Mouse (Mus musculus) kidney, embryonic 14.5 days (tissue): ENCODE data around the gene Tnfrsf9. TPM values are rescaled to one million over a fixed set of nuclear protein-coding genes. Genes with fewer than 3 reads are reported as not detected.

ENCODE experiments used
- ATAC-seq: fragments of 200-750 bp; cut with Nextera tagmentation; 2 replicates; pipeline ENCODE4 v1.8.0; 2017; ENCODE audit warnings: moderate number of reproducible peaks, mild to moderate bottlenecking, moderate TSS enrichment, moderate library complexity; ENCODE audit not compliant: low FRiP score, low TSS enrichment
- H3K27ac ChIP-seq: fragments of 300-500 bp; sonication (generic); 2 replicates; pipeline ENCODE4 v1.5.1; 2014; ENCODE audit warnings: low read depth, mild to moderate bottlenecking, low read length, moderate library complexity, mixed read lengths
- H3K27me3 ChIP-seq: fragments of 300-500 bp; sonication (generic); 2 replicates; pipeline ENCODE4 v1.6.1; 2014; ENCODE audit warnings: mild to moderate bottlenecking, low read length; ENCODE audit not compliant: control insufficient read depth, insufficient read depth
- H3K36me3 ChIP-seq: fragments of 300-500 bp; sonication (generic); 2 replicates; pipeline ENCODE4 v1.6.1; 2014; ENCODE audit warnings: low read length, mixed read lengths; ENCODE audit not compliant: control insufficient read depth, insufficient read depth
- H3K4me1 ChIP-seq: fragments of 300-500 bp; sonication (generic); 2 replicates; pipeline ENCODE4 v1.6.1; 2014; ENCODE audit warnings: low read length, mixed read lengths; ENCODE audit not compliant: control insufficient read depth, insufficient read depth
- H3K4me2 ChIP-seq: fragments of 300-500 bp; sonication (generic); replicated peaks from 2 replicates; pipeline ENCODE4 v1.6.1; 2014; ENCODE audit warnings: low read depth, mild to moderate bottlenecking, low read length
- H3K4me3 ChIP-seq: fragments of 300-500 bp; sonication (generic); 2 replicates; pipeline ENCODE4 v1.5.1; 2014; ENCODE audit warnings: mild to moderate bottlenecking, low read length
- H3K9ac ChIP-seq: fragments of 300-500 bp; sonication (generic); 2 replicates; pipeline ENCODE4 v1.6.1; 2014; ENCODE audit warnings: low read depth, mild to moderate bottlenecking, low read length, moderate library complexity
- H3K9me3 ChIP-seq: fragments of 300-500 bp; sonication (generic); 2 replicates; pipeline ENCODE4 v1.6.1; 2016; ENCODE audit warnings: low read length; ENCODE audit not compliant: control insufficient read depth
- WGBS: fragments of 180-500 bp; shearing (Covaris S2); extraction: QIAGEN DNeasy Blood & Tissue Kit; methylation state at CpG from one replicate; pipeline ENCODE4 v1.1.7; 2014; 5-methylcytosine and 5-hydroxymethylcytosine counted together
- polyA plus RNA-seq: library from polyadenylated mRNA; unstranded; fragments of >200 nt; fragmentation: Nextera tagmentation; extraction: Ambion mirVana; gene quantifications from 2 replicates; pipeline ENCODE4 v1.2.1, GENCODE M21; 2014

Gene Tnfrsf9
- polyA plus RNA-seq, 1 experiment from 2014 or later: 0.39 TPM

DNA sequence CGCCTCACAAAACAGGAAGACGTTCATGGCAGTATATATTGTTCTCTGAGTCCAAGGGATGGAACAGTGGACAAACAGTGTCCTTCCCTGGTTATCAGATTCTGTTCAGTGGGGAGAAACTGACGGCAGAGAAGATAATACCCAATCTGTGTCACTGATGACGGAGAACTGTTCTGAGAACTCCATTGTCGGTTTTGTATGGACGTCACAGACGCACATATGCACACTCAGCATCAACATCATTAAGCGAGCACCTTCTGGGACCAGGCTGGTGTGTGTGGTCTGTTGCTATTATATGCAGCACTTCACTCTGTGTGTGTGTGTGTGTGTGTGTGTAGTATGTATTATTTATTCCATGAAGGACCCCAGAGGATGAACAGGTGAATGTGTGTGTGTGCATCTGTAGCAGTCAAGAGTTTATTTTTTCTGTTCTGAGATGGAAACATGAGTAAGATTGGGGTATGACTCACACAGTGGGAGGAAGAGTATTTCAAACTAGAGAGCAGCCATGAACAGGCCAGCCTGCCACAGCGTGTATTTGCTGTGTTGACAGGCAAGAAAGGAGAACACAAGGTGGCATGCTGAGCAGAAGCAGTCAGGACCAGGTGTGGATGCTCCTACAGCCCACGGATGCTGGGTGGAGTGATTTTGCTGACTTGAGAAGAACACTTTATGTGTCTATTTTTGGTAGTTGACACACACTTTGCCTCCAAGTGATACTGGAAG lies 982 bp downstream of the Tnfrsf9 start:
- Histone ChIP-seq H3K36me3 (no peaks in the 10 kb centered on the region), H3K4me1 (peaks cover 3% of the 10 kb centered on the region; the same call in 1 of the 2 replicates), H3K4me3 (peak overlapping the region; percentile 63), H3K9ac (peak overlapping the region; percentile 73), H3K9me3 (no peaks in the 10 kb centered on the region), H3K27me3 (no peaks in the 10 kb centered on the region), H3K4me2 (peak overlapping the region; percentile 56), H3K27ac (peak overlapping the region; percentile 86; the same call in 1 of the 2 replicates)
- 67% methylated on average over 10 of the region's 10 CpGs for WGBS
- no peak for ATAC-seq

DNA sequence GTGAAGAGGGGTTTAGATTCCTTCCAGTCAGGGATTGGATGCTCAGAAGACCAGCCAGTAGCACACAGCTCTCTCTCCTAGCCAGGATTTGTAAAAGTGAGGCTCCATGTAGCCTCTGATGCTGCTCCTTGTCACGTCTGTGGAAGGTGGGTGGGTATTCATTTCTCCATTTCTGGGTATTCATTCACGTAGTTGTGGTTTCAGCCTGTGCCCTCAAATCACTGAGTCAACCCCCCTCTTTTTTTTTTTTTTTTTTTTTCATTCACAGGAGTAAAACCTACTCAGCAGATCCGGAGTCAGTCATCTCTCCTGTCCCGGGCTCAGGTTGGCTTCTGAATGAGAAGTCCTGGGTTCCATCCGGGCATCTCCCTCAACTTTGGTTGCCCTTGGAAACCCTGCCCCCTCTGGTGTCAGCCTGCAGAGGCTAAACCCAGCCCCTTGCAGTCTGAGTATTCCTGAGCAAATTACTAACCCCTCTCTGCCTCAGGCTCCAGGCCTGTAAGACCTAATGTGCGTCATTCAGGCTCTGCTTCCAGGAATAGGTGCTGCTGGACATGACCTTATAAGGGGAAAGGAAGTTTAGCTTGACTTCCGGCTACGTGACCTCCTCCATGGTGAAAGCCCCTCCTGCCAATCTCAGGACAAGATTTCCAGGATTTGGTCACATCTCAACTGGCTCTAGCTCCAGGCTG lies 3.1 kb downstream of the Tnfrsf9 start:
- no peaks in the 10 kb centered on the region for H3K36me3 ChIP-seq
- H3K4me2 ChIP-seq: no peak overlapping the region
- H3K4me1 ChIP-seq: peaks cover 9% of the 10 kb centered on the region
- H3K9me3 ChIP-seq: no peaks in the 10 kb centered on the region
- H3K4me3 ChIP-seq: no peak overlapping the region
- H3K9ac ChIP-seq: no peak overlapping the region
- H3K27me3 ChIP-seq: no peaks in the 10 kb centered on the region
- WGBS: 75% methylated on average over 8 of the region's 8 CpGs
- no peak for ATAC-seq
- no peak overlapping the region for H3K27ac ChIP-seq

DNA sequence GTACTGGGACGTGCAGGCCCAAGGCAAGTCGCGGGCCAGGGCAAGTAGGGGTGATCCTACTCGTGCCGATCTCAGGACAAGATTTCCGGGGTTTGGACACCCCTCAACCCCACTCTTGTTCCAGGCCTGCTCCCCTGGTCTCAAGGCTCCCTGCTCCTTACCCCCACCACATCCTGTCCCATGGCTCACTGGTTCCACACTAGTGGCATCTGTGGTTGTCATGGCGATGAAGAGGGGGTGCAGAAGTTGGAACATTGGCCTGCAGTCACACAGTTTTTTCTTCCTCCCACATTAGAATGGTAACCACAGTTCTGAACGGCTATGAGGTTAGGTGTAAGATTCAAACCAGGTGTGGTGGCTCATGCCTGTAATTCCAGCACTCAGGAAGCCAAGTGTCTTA lies 6.8 kb downstream of the Tnfrsf9 start:
- Histone ChIP-seq H3K4me3 (no peak overlapping the region), H3K9ac (no peak overlapping the region), H3K4me1 (peaks cover 5% of the 10 kb centered on the region; the same call in 1 of the 2 replicates), H3K27ac (no peak overlapping the region), H3K27me3 (no peaks in the 10 kb centered on the region), H3K4me2 (no peak overlapping the region), H3K9me3 (no peaks in the 10 kb centered on the region), H3K36me3 (no peaks in the 10 kb centered on the region)
- peak; percentile 57; the same call in 1 of the 2 replicates for ATAC-seq
- WGBS: 63% methylated on average over 6 of the region's 8 CpGs

GRCm38 (mm10) chr4:150924308-150924707 lies 9.9 kb downstream of the Tnfrsf9 start:
- Histone ChIP-seq H3K9ac (no peak overlapping the region), H3K9me3 (no peaks in the 10 kb centered on the region), H3K27me3 (no peaks in the 10 kb centered on the region), H3K4me1 (peaks cover 5% of the 10 kb centered on the region; the same call in 1 of the 2 replicates), H3K4me3 (no peak overlapping the region), H3K4me2 (no peak overlapping the region), H3K27ac (no peak overlapping the region), H3K36me3 (no peaks in the 10 kb centered on the region)
- ATAC-seq: no peak
- WGBS: 79% methylated on average over 13 of the region's 13 CpGs

- Histone ChIP-seq H3K9ac (no peak overlapping the region), H3K27me3 (no peaks in the 10 kb centered on the region), H3K4me2 (no peak overlapping the region), H3K36me3 (no peaks in the 10 kb centered on the region), H3K9me3 (no peaks in the 10 kb centered on the region), H3K4me3 (no peak overlapping the region), H3K27ac (no peak overlapping the region), H3K4me1 (peaks cover 5% of the 10 kb centered on the region; the same call in 1 of the 2 replicates)
- no peak for ATAC-seq
- 85% methylated on average over 6 of the region's 6 CpGs for WGBS
Observed at GRCm38 (mm10) chr4:150924936-150925335, 10.6 kb downstream of the Tnfrsf9 start.

DNA sequence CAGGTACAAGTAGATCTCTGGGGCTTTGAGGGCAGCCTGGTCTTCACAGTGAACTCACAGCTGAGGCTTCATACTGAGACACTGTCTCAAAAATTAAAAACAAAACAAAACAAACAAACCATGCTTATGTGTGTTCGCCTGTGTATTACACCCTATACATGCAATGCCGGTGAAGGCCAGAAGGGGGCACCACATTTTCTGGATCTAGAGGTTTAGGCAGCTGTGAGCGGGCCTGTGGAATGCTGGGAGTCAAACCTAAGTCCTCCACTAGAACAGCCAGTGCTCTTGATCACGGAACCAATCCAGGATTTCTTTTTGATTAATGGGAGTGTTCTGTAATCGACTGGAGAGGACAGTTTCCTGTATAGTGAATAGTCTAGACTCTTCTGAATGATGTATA lies 11.6 kb downstream of the Tnfrsf9 start:
- ATAC-seq: no peak
- H3K9ac ChIP-seq: no peak overlapping the region
- no peaks in the 10 kb centered on the region for H3K36me3 ChIP-seq
- H3K4me1 ChIP-seq: peaks cover 2% of the 10 kb centered on the region; the same call in 1 of the 2 replicates
- WGBS: 56% methylated on average over 5 of the region's 5 CpGs
- H3K9me3 ChIP-seq: no peaks in the 10 kb centered on the region
- no peak overlapping the region for H3K27ac ChIP-seq
- no peaks in the 10 kb centered on the region for H3K27me3 ChIP-seq
- no peak overlapping the region for H3K4me2 ChIP-seq
- no peak overlapping the region for H3K4me3 ChIP-seq

GRCm38 (mm10) chr4:150926924-150927705 lies 12.8 kb downstream of the Tnfrsf9 start:
- no peak overlapping the region for H3K27ac ChIP-seq
- no peaks in the 10 kb centered on the region for H3K4me1 ChIP-seq
- H3K4me3 ChIP-seq: no peak overlapping the region
- ATAC-seq: no peak
- no peaks in the 10 kb centered on the region for H3K36me3 ChIP-seq
- no peak overlapping the region for H3K4me2 ChIP-seq
- 47% methylated on average over 13 of the region's 14 CpGs for WGBS
- H3K9ac ChIP-seq: no peak overlapping the region
- H3K9me3 ChIP-seq: no peaks in the 10 kb centered on the region
- no peaks in the 10 kb centered on the region for H3K27me3 ChIP-seq

DNA sequence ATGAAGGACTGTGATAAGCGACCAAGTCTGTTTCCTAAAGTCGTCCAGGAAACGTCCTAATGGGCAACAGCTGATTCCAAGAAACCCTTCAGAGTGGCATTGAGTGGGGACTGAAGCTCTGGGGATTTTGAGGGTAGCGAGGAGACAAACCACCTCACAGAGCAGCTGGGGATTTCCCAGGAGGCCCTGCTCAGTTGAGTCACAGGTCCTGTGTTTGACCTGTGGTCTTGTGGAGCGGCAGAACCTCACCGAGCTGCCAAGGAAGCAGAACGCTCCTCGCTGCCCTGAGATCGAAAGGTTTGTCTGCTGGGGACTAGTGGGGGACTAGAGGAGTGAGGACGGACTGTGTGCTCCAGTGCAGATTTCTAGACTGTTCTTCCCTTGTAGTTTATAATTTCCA lies 13.4 kb downstream of the Tnfrsf9 start:
- Histone ChIP-seq H3K27ac (no peak overlapping the region), H3K4me1 (no peaks in the 10 kb centered on the region), H3K36me3 (no peaks in the 10 kb centered on the region), H3K4me2 (no peak overlapping the region), H3K27me3 (no peaks in the 10 kb centered on the region), H3K9me3 (no peaks in the 10 kb centered on the region), H3K9ac (no peak overlapping the region), H3K4me3 (no peak overlapping the region)
- ATAC-seq: no peak
- WGBS: 61% methylated on average over 10 of the region's 10 CpGs
